Mouse (Mus musculus) forebrain, embryonic 12.5 days (tissue): ENCODE data around the gene Efcc1. TPM values are rescaled to one million over a fixed set of nuclear protein-coding genes. Genes with fewer than 3 reads are reported as not detected.

Experiments used
- ATAC-seq: fragments of 200-750 bp; cut with Nextera tagmentation; 2 replicates; pipeline ENCODE4 v1.8.0; 2017; ENCODE audit warnings: moderate TSS enrichment; ENCODE audit not compliant: low FRiP score
- H3K27ac ChIP-seq: fragments of 300-500 bp; sonication (generic); 2 replicates; pipeline ENCODE4 v1.5.1; 2016; ENCODE audit warnings: mild to moderate bottlenecking
- H3K27me3 ChIP-seq: fragments of 300-500 bp; sonication (generic); 2 replicates; pipeline ENCODE4 v1.6.1; 2016; ENCODE audit warnings: mild to moderate bottlenecking
- H3K36me3 ChIP-seq: fragments of 300-500 bp; sonication (generic); replicated peaks from 2 replicates; pipeline ENCODE4 v1.6.1; 2016; ENCODE audit warnings: mild to moderate bottlenecking
- H3K4me1 ChIP-seq: fragments of 300-500 bp; sonication (generic); 2 replicates; pipeline ENCODE4 v1.6.1; 2016
- H3K4me2 ChIP-seq: fragments of 300-500 bp; sonication (generic); 2 replicates; pipeline ENCODE4 v1.6.1; 2016; ENCODE audit warnings: mild to moderate bottlenecking, moderate library complexity
- H3K4me3 ChIP-seq: fragments of 300-500 bp; sonication (generic); replicated peaks from 2 replicates; pipeline ENCODE4 v1.5.1; 2016; ENCODE audit warnings: mild to moderate bottlenecking
- H3K9ac ChIP-seq: fragments of 300-500 bp; sonication (generic); 2 replicates; pipeline ENCODE4 v1.6.1; 2016; ENCODE audit warnings: mild to moderate bottlenecking
- H3K9me3 ChIP-seq: fragments of 300-500 bp; sonication (generic); 2 replicates; pipeline ENCODE4 v1.6.1; 2016
- WGBS: fragments of 180-500 bp; shearing (Covaris S2); methylation state at CpG from one replicate; pipeline ENCODE4 v1.1.7; 2016; 5-methylcytosine and 5-hydroxymethylcytosine counted together
- polyA plus RNA-seq: library from polyadenylated mRNA; unstranded; fragments of >200 nt; fragmentation: Nextera tagmentation; extraction: Ambion mirVana; gene quantifications from 2 replicates; pipeline ENCODE4 v1.2.1, GENCODE M21; 2016

Gene Efcc1
- polyA plus RNA-seq, 1 experiment from 2014 or later, result 2.0 TPM

DNA sequence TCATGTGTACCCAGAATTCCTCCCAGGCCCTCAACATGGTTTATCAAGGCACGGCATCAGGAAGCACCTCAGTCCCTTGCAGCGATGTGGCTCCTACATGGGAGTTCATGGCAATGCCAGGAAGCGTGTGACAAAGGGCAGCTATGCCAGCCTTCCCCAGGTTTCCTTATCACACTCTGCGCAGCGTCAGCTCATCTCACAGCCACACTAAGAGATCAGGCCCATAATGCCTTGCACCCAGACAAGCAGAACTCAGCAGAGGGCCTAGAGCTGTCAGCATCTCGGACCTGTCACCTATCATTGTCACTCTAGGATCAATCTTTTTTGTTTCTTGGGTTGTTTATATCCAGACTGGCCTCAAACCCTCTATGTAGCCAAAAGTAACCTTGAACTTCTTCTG is 68.9 kb downstream of the Efcc1 start:
- Histone ChIP-seq H3K4me1 (no peaks in the 10 kb centered on the region), H3K9ac (no peak overlapping the region), H3K27ac (no peak overlapping the region), H3K27me3 (no peaks in the 10 kb centered on the region), H3K4me3 (no peak overlapping the region), H3K4me2 (no peak overlapping the region), H3K9me3 (no peaks in the 10 kb centered on the region), H3K36me3 (no peaks in the 10 kb centered on the region)
- 86% methylated on average over 6 of the region's 6 CpGs for WGBS
- no peak for ATAC-seq

DNA sequence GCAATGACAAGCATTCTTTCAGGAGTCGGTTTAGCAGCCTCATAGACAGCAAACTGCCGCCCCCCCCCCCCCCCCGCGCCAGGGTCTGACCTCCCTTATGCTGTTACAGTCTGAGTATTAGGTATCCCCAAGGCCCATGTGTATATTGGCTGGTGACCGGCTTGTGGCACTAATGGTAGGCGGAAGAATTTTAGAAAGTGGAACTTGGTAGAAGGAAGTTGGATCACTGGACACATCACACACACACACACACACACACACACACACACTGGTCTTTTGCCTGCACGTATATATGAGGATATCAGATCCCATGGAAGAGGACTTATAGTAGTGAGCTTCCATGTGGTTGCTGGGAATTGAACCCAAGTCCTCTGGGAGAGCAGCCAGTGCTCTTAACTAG is 71.8 kb downstream of the Efcc1 start:
- Histone ChIP-seq H3K9ac (no peak overlapping the region), H3K27ac (no peak overlapping the region), H3K36me3 (no peaks in the 10 kb centered on the region), H3K4me3 (no peak overlapping the region), H3K9me3 (no peaks in the 10 kb centered on the region), H3K27me3 (no peaks in the 10 kb centered on the region), H3K4me1 (no peaks in the 10 kb centered on the region), H3K4me2 (no peak overlapping the region)
- ATAC-seq, result no peak
- 85% methylated on average over 7 of the region's 7 CpGs for WGBS

- no peak overlapping the region for H3K4me3 ChIP-seq
- no peak overlapping the region for H3K27ac ChIP-seq
- H3K4me2 ChIP-seq, result no peak overlapping the region
- H3K9ac ChIP-seq, result no peak overlapping the region
- H3K27me3 ChIP-seq, result no peaks in the 10 kb centered on the region
- no peak for ATAC-seq
- H3K9me3 ChIP-seq, result no peaks in the 10 kb centered on the region
- H3K4me1 ChIP-seq, result no peaks in the 10 kb centered on the region
- no peaks in the 10 kb centered on the region for H3K36me3 ChIP-seq
- WGBS, result 93% methylated on average over 1 of the region's 1 CpGs
Observed at GRCm38 (mm10) chr6:87804036-87804435, 73.4 kb downstream of the Efcc1 start.

- Histone ChIP-seq H3K4me3 (no peak overlapping the region), H3K4me2 (no peak overlapping the region), H3K4me1 (no peaks in the 10 kb centered on the region), H3K9me3 (no peaks in the 10 kb centered on the region), H3K27me3 (no peaks in the 10 kb centered on the region), H3K36me3 (no peaks in the 10 kb centered on the region), H3K27ac (no peak overlapping the region), H3K9ac (no peak overlapping the region)
- no peak for ATAC-seq
- 83% methylated on average over 7 of the region's 7 CpGs for WGBS
Observed at GRCm38 (mm10) chr6:87804886-87805285, 74.2 kb downstream of the Efcc1 start.

- no peaks in the 10 kb centered on the region for H3K27me3 ChIP-seq
- H3K9me3 ChIP-seq, result no peaks in the 10 kb centered on the region
- no peak overlapping the region for H3K4me2 ChIP-seq
- ATAC-seq, result no peak
- H3K4me3 ChIP-seq, result no peak overlapping the region
- no peak overlapping the region for H3K9ac ChIP-seq
- peaks cover 3% of the 10 kb centered on the region; the same call in 1 of the 2 replicates for H3K4me1 ChIP-seq
- WGBS, result 94% methylated on average over 7 of the region's 7 CpGs
- no peaks in the 10 kb centered on the region for H3K36me3 ChIP-seq
- H3K27ac ChIP-seq, result no peak overlapping the region
Observed at GRCm38 (mm10) chr6:87805448-87805847, 74.8 kb downstream of the Efcc1 start.

Other genes with a start within 250 kb of the Efcc1 start
- gene Arhgap25, start 197.6 kb upstream of the Efcc1 start, polyA plus RNA-seq, result 1.4 and 1.6 TPM in 2 replicates
- gene Prokr1, start 140.1 kb upstream of the Efcc1 start, polyA plus RNA-seq, result 6.6 and 6.9 TPM in 2 replicates
- gene Aplf, start 58.7 kb upstream of the Efcc1 start, polyA plus RNA-seq, result 15.5 and 15.6 TPM in 2 replicates
- gene Gp9, start 47.2 kb downstream of the Efcc1 start, polyA plus RNA-seq, result 0.88 and 1.00 TPM in 2 replicates
- 7.7 and 9.2 TPM in 2 replicates for gene Rab43, start 81.3 kb downstream of the Efcc1 start, polyA plus RNA-seq
- 3.2 and 3.3 TPM in 2 replicates for gene Gm45140, start 104.9 kb downstream of the Efcc1 start, polyA plus RNA-seq
- gene Isy1, start 107.9 kb downstream of the Efcc1 start, polyA plus RNA-seq, result 68.1 and 71.2 TPM in 2 replicates
- 1,030 and 1,055 TPM in 2 replicates for gene Cnbp, start 120.2 kb downstream of the Efcc1 start, polyA plus RNA-seq
- 142 and 153 TPM in 2 replicates for gene Copg1, start 156.9 kb downstream of the Efcc1 start, polyA plus RNA-seq
- 52.5 and 53.3 TPM in 2 replicates for gene Hmces, start 183.1 kb downstream of the Efcc1 start, polyA plus RNA-seq